Mouse (Mus musculus): Measurements from ENCODE around the gene Zmym2. TPM values are rescaled to one million over a fixed set of nuclear protein-coding genes. Genes with fewer than 3 reads are reported as not detected.

Zmym2 gene
- polyA plus RNA-seq, 1 experiment from 2014 or later: 26.9 TPM

- ATAC-seq (replicated peaks; ENCODE audit: low FRiP score, low read depth): no peak
- no peak overlapping the region for H3K9ac ChIP-seq (ENCODE audit: low read depth, low read length)
- 55% methylated on average over 4 of the region's 4 CpGs for WGBS
- H3K9me3 ChIP-seq (replicated peaks; ENCODE audit: low read length): no peaks in the 10 kb centered on the region
- no peak for DNase-seq (ENCODE audit: low spot score)
- TF ChIP-seq CTCF (IDR thresholded peaks at IDR 0.05; ENCODE audit: low read depth): no peak
- H3K36me3 ChIP-seq (ENCODE audit: insufficient read depth, low read length): no peaks in the 10 kb centered on the region
- no peak overlapping the region for H3K4me3 ChIP-seq (replicated peaks; ENCODE audit: low read depth, low read length)
- no peaks in the 10 kb centered on the region for H3K4me1 ChIP-seq (replicated peaks; ENCODE audit: insufficient read depth, low read length)
- no peak overlapping the region for H3K27ac ChIP-seq
- no peak overlapping the region for H3K4me2 ChIP-seq (ENCODE audit: low read length)
- H3K27me3 ChIP-seq (ENCODE audit: insufficient read depth, low read length): no peaks in the 10 kb centered on the region
Observed at GRCm38 (mm10) chr14:56988621-56989020, 102.2 kb downstream of the Zmym2 start.

Other genes with a start within 250 kb of the Zmym2 start
- gene Mphosph8, start 218.4 kb upstream of the Zmym2 start, polyA plus RNA-seq (2015; fragmentation: Nextera tagmentation; extraction: Ambion mirVana): 28.8 and 32.0 TPM in 2 replicates
- 23.1 and 24.4 TPM in 2 replicates for gene Pspc1, start 108.3 kb upstream of the Zmym2 start, polyA plus RNA-seq (2015; fragmentation: Nextera tagmentation; extraction: Ambion mirVana)
- 26.3 and 28.7 TPM in 2 replicates for gene Zmym5, start 74.9 kb upstream of the Zmym2 start, polyA plus RNA-seq (2015; fragmentation: Nextera tagmentation; extraction: Ambion mirVana)
- gene Gja3, start 171.4 kb downstream of the Zmym2 start, polyA plus RNA-seq (2015; fragmentation: Nextera tagmentation; extraction: Ambion mirVana): 9.8 and 10.3 TPM in 2 replicates
- 10.5 and 11.6 TPM in 2 replicates for gene Gjb2, start 218.0 kb downstream of the Zmym2 start, polyA plus RNA-seq (2015; fragmentation: Nextera tagmentation; extraction: Ambion mirVana)
- gene Gm4491, start 229.2 kb downstream of the Zmym2 start, polyA plus RNA-seq (2015; fragmentation: Nextera tagmentation; extraction: Ambion mirVana): not detected in 2 replicates
- gene Gjb6, start 247.0 kb downstream of the Zmym2 start, polyA plus RNA-seq (2015; fragmentation: Nextera tagmentation; extraction: Ambion mirVana): 1.2 and 1.9 TPM in 2 replicates

All from kidney, postnatal 0 days (tissue).